Mouse (Mus musculus) heart, postnatal 0 days (tissue): ENCODE measurements around the gene Gm10188.

ENCODE experiments used
- CTCF ChIP-seq: IDR thresholded peaks from 2 replicates; pipeline ENCODE4 v1.5.1; 2016; ENCODE audit warnings: antibody characterized with exemption, control low read depth, low read depth
- EP300 ChIP-seq: IDR thresholded peaks from 2 replicates; pipeline ENCODE4 v1.6.1; 2016; ENCODE audit warnings: antibody characterized with exemption, low read depth

DNA sequence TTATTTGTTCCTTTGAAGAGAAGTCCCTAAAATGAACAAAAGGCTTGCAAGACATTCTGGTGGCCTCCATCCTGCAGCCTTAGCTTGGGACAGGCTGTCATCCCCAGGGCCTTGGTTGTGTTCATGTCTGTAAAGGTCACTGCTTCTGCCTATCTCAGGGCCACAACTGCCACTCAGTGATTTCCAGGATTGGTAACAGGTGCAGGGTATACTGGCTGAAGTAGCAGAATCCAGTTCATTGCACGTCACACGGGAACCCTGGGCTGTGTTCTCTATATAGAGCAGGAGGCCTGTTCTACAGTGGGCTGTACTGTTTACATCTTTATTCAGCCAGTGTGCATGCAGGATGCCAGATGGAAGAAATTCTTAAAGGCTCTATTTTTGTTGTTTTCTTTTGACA lies 38.4 kb upstream of the Gm10188 start:
- no peak for TF ChIP-seq CTCF
- no peak for TF ChIP-seq EP300
